In the genomic region with DNA sequence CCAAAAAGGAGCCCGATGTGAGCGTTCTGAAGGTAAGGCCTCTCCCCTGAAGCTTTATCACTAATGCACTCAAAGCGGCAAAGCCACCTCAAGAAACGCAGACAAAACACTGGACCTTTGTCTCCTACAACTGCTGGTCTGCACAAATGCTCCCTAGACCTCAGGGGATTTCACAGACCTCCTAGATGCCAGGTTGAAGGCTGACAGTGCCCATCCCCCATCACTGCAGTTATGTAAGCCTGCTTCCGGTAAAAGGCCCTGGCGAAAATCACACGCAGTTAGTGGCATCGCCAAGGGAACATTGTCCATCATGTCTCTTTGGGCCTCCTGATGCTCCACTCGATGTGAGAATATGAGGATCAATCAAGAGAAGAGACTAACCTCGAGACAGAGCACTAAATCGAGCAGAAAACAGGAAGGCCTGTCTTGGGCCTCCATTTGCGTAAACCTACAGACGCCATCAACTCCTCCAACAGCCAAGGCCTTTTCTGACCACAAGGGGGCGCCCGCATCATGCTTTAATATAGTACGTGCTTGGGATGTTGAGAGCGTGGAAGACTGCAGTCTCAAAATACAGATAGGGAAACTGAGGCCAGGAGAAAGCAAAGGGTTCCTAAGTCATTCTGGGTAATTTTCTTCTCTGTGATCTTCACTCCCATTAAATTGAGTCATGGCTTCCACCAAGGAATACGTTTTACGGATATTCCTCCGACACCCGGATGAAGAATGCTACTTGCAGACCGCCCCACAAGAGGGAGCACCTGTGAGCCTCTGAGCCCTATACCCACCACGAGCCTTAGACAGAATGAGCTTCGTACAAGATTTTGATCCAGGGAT, we compare ENCODE assay signal across 8 mouse cellular contexts.
DNase-seq lines count a peak whose midpoint lies in the region; ATAC-seq and TF ChIP-seq lines count a peak whose summit lies in the region.

No protein-coding gene starts in this region.

- peak overlapping the region; percentile 81; the same call in 1 of the 2 replicates for H3K4me2 ChIP-seq in CH12.LX (ENCODE audit: insufficient read depth, low read depth, poor library complexity, severe bottlenecking)
- H3K4me2 ChIP-seq in forebrain, embryonic 11.5 days (ENCODE audit: low read depth, low read length, severe bottlenecking), result peak overlapping the region; percentile 42; the same call in 1 of the 2 replicates
- H3K4me2 ChIP-seq in heart, embryonic 15.5 days, result peak overlapping the region; percentile 60
- peak overlapping the region; percentile 44 for H3K4me2 ChIP-seq in liver, embryonic 12.5 days
- H3K4me2 ChIP-seq in stomach, embryonic 14.5 days (replicated peaks; ENCODE audit: low read depth, low read length), result peak overlapping the region; percentile 31

- no peak for TF ChIP-seq POLR2A in CH12.LX (IDR thresholded peaks at IDR 0.05; ENCODE audit: low read depth, low read length)

- dilution Hi-C loops in CH12.LX (cut with MboI; ENCODE audit: extremely low pct_ligation_motif_present, extremely low pct_unique_long_range_greater_than_20kb, low sequenced_read_pairs), result no loop called here

- peak overlapping the region in 2 of 3 experiments; percentile 43 to 50 for H3K4me3 ChIP-seq in CH12.LX (replicated peaks in 1 of 3; ENCODE audit: low read depth in 2 of 3, low read length in 2 of 3, poor library complexity in 1 of 3)
- peak overlapping the region; percentile 23; the same call in 1 of the 2 replicates for H3K4me3 ChIP-seq in forebrain, embryonic 11.5 days (ENCODE audit: low read depth, low read length)
- peak overlapping the region; percentile 38 for H3K4me3 ChIP-seq in heart, embryonic 15.5 days
- no peak overlapping the region for H3K4me3 ChIP-seq in liver, embryonic 12.5 days
- H3K4me3 ChIP-seq in stomach, embryonic 14.5 days (ENCODE audit: low read depth, low read length), result no peak overlapping the region

- 33% methylated on average over 24 of the region's 24 CpGs for WGBS in forebrain, embryonic 11.5 days
- WGBS in heart, embryonic 15.5 days, result 35% methylated on average over 24 of the region's 24 CpGs
- 35% methylated on average over 24 of the region's 24 CpGs for WGBS in liver, embryonic 12.5 days (ENCODE audit: insufficient replicate concordance)
- 36% methylated on average over 24 of the region's 24 CpGs for WGBS in stomach, embryonic 14.5 days

- no peaks in the 10 kb centered on the region for H3K36me3 ChIP-seq in CH12.LX (replicated peaks in 1 of 2; ENCODE audit: control insufficient read depth in 1 of 2, insufficient read depth in 1 of 2, low read length in 1 of 2)
- no peaks in the 10 kb centered on the region for H3K36me3 ChIP-seq in forebrain, embryonic 11.5 days (ENCODE audit: control insufficient read depth, insufficient read depth, low read length)
- no peaks in the 10 kb centered on the region for H3K36me3 ChIP-seq in heart, embryonic 15.5 days
- H3K36me3 ChIP-seq in liver, embryonic 12.5 days, result no peaks in the 10 kb centered on the region
- H3K36me3 ChIP-seq in stomach, embryonic 14.5 days (ENCODE audit: control insufficient read depth, insufficient read depth, low read length), result no peaks in the 10 kb centered on the region

- in situ Hi-C loops in CH12.LX (cut with MboI; ENCODE audit: low pct_ligation_motif_present, low pct_unique_long_range_greater_than_20kb, low sequenced_read_pairs), result loop anchor here (5.0 kb wide), 2 partner anchors 140 to 240 kb away; no protein-coding TSS in a partner anchor

- H3K27ac ChIP-seq in CH12.LX (ENCODE audit: insufficient read depth, low read depth), result no peak overlapping the region
- no peak overlapping the region for H3K27ac ChIP-seq in forebrain, embryonic 11.5 days (ENCODE audit: low read depth, low read length)
- H3K27ac ChIP-seq in heart, embryonic 15.5 days, result no peak overlapping the region
- no peak overlapping the region for H3K27ac ChIP-seq in liver, embryonic 12.5 days
- H3K27ac ChIP-seq in stomach, embryonic 14.5 days (ENCODE audit: low read length), result no peak overlapping the region

- peaks cover 6 to 13% of the 10 kb centered on the region in 2 experiments for H3K4me1 ChIP-seq in CH12.LX (ENCODE audit: control insufficient read depth in 1 of 2, insufficient read depth in 2 of 2)
- H3K4me1 ChIP-seq in forebrain, embryonic 11.5 days (replicated peaks; ENCODE audit: control insufficient read depth, insufficient read depth, low read length), result no peaks in the 10 kb centered on the region
- 0 out of 2 replicates have a peak, but pooled peaks cover under 1% of the 10 kb centered on the region for H3K4me1 ChIP-seq in heart, embryonic 15.5 days (replicated peaks)
- no peaks in the 10 kb centered on the region for H3K4me1 ChIP-seq in liver, embryonic 12.5 days
- H3K4me1 ChIP-seq in stomach, embryonic 14.5 days (ENCODE audit: control insufficient read depth, insufficient read depth, low read length), result no peaks in the 10 kb centered on the region

- peak; percentile 92 for DNase-seq in CH12.LX (ENCODE audit: extremely low read depth)
- DNase-seq in c-Kit-positive CD71-negative TER-119-negative erythroid progenitor cells, embryonic 14.5 days (ENCODE audit: low read depth), result peak; percentile 67
- DNase-seq in forebrain, embryonic 11.5 days (ENCODE audit: low spot score), result peak; percentile 91
- peak; percentile 86 for DNase-seq in kidney, postnatal 14 days
- DNase-seq in natural killer cell, adult 2 months (ENCODE audit: low spot score in 2 of 2), result peak; percentile 80 to 91

- H3K9me3 ChIP-seq in CH12.LX (replicated peaks; ENCODE audit: low read length), result no peaks in the 10 kb centered on the region
- H3K9me3 ChIP-seq in forebrain, embryonic 11.5 days (ENCODE audit: control insufficient read depth, low read length), result no peaks in the 10 kb centered on the region
- H3K9me3 ChIP-seq in heart, embryonic 15.5 days (replicated peaks), result no peaks in the 10 kb centered on the region
- no peaks in the 10 kb centered on the region for H3K9me3 ChIP-seq in liver, embryonic 12.5 days (replicated peaks)
- no peaks in the 10 kb centered on the region for H3K9me3 ChIP-seq in stomach, embryonic 14.5 days (ENCODE audit: control insufficient read depth, low read depth, low read length)

- peak; percentile 91 for ATAC-seq in forebrain, embryonic 11.5 days (replicated peaks; ENCODE audit: low FRiP score)
- peak; percentile 63 for ATAC-seq in heart, embryonic 15.5 days (replicated peaks; ENCODE audit: insufficient number of reproducible peaks, insufficient read depth, low FRiP score, low read depth)
- peak; percentile 67 for ATAC-seq in liver, embryonic 12.5 days
- peak; percentile 74; the same call in 1 of the 2 replicates for ATAC-seq in stomach, embryonic 14.5 days (ENCODE audit: insufficient number of reproducible peaks, insufficient read depth, low FRiP score, low read depth)

- H3K9ac ChIP-seq in CH12.LX (ENCODE audit: insufficient read depth, low read depth), result peak overlapping the region; percentile 56; the same call in 1 of the 2 replicates
- H3K9ac ChIP-seq in forebrain, embryonic 11.5 days (ENCODE audit: low read length), result no peak overlapping the region
- no peak overlapping the region for H3K9ac ChIP-seq in heart, embryonic 15.5 days
- H3K9ac ChIP-seq in liver, embryonic 12.5 days, result no peak overlapping the region
- H3K9ac ChIP-seq in stomach, embryonic 14.5 days (replicated peaks; ENCODE audit: low read depth, low read length), result no peak overlapping the region

- peak; percentile 67 to 83 for TF ChIP-seq CTCF in CH12.LX (conservative IDR thresholded peaks at IDR 0.05 in 1 of 2, IDR thresholded peaks at IDR 0.05 in 1 of 2; ENCODE audit: low read depth in 2 of 2, low read length in 2 of 2)

- H3K27me3 ChIP-seq in CH12.LX (replicated peaks), result no peaks in the 10 kb centered on the region
- H3K27me3 ChIP-seq in forebrain, embryonic 11.5 days (ENCODE audit: control insufficient read depth, insufficient read depth, low read length), result no peaks in the 10 kb centered on the region
- H3K27me3 ChIP-seq in heart, embryonic 15.5 days, result peaks cover 8% of the 10 kb centered on the region; the same call in 1 of the 2 replicates
- no peaks in the 10 kb centered on the region for H3K27me3 ChIP-seq in liver, embryonic 12.5 days (replicated peaks)
- no peaks in the 10 kb centered on the region for H3K27me3 ChIP-seq in stomach, embryonic 14.5 days (ENCODE audit: control insufficient read depth, insufficient read depth, low read length)

- no peaks in the 10 kb centered on the region for H3K79me2 ChIP-seq in CH12.LX (replicated peaks; ENCODE audit: control insufficient read depth, extremely low read depth, insufficient read depth, poor library complexity, severe bottlenecking)

- peak; percentile 70 for TF ChIP-seq RAD21 in CH12.LX (IDR thresholded peaks at IDR 0.05; ENCODE audit: low read depth, low read length)

- no peak for TF ChIP-seq EP300 in CH12.LX (IDR thresholded peaks at IDR 0.05; ENCODE audit: low read length)

TF ChIP-seq in CH12.LX, 34 proteins besides CTCF, POLR2A, EP300 and RAD21 (continues in another document):
- TF ChIP-seq E2F4 (IDR thresholded peaks at IDR 0.05; ENCODE audit: insufficient replicate concordance, low read depth, low read length) (no peak), HCFC1 (IDR thresholded peaks at IDR 0.05; ENCODE audit: low read depth, low read length) (peak; percentile 66), ELF1 (IDR thresholded peaks at IDR 0.05; ENCODE audit: low read depth, low read length) (no peak; the same call in none of the 2 replicates), USF1 (IDR thresholded peaks at IDR 0.05; ENCODE audit: low read depth, low read length) (no peak), MXI1 (IDR thresholded peaks at IDR 0.05; ENCODE audit: low read depth, low read length) (no peak), ZNF384 (IDR thresholded peaks at IDR 0.05; ENCODE audit: low read depth, low read length) (peak; percentile 78), ZMIZ1 (IDR thresholded peaks at IDR 0.05; ENCODE audit: low read depth, low read length) (no peak), JUN (IDR thresholded peaks at IDR 0.05; ENCODE audit: insufficient read depth, low read depth, low read length) (no peak), ETS1 (conservative IDR thresholded peaks at IDR 0.05; ENCODE audit: low read depth, low read length) (no peak), KAT2A (IDR thresholded peaks at IDR 0.05; ENCODE audit: insufficient replicate concordance, low read length) (peak; percentile 60; the same call in 1 of the 2 replicates), SIN3A (IDR thresholded peaks at IDR 0.05; ENCODE audit: low read length) (no peak), BHLHE40 (IDR thresholded peaks at IDR 0.05; ENCODE audit: low read depth, low read length) (no peak), UBTF (IDR thresholded peaks at IDR 0.05; ENCODE audit: low read depth, low read length) (no peak; the same call in 1 of the 2 replicates), MAFK (IDR thresholded peaks at IDR 0.05; ENCODE audit: insufficient replicate concordance, low read length) (no peak), MYC (IDR thresholded peaks at IDR 0.05; ENCODE audit: low read depth, low read length) (peak; percentile 46; the same call in 1 of the 2 replicates), IRF4 (IDR thresholded peaks at IDR 0.05; ENCODE audit: low read depth, low read length) (peak; percentile 29; the same call in 1 of the 2 replicates), MEF2A (IDR thresholded peaks at IDR 0.05; ENCODE audit: borderline replicate concordance, low read depth, low read length) (peak; percentile 40; the same call in 1 of the 2 replicates), MAX (IDR thresholded peaks at IDR 0.05; ENCODE audit: low read length) (no peak; the same call in 1 of the 2 replicates)

Comparison
In these comparisons a context has a peak if more than half of its experiments do, and no peak if none do; other contexts are left out.
1. H3K4me2 ChIP-seq: peak in every context shown above with its lines; median percentile 81 in CH12.LX; 60 in heart, embryonic 15.5 days; 44 in liver, embryonic 12.5 days; 42 in forebrain, embryonic 11.5 days; 31 in stomach, embryonic 14.5 days.
2. H3K4me3 ChIP-seq: peak in CH12.LX (2 of 3), forebrain, embryonic 11.5 days (single experiment) and heart, embryonic 15.5 days (single experiment); none in liver, embryonic 12.5 days (single experiment) and stomach, embryonic 14.5 days (single experiment).
3. Peak in every context shown above with its lines, with median percentiles within 50 percentile points of each other: DNase-seq and ATAC-seq.